Mouse (Mus musculus) bone marrow macrophage, adult 2 months (primary cell): ENCODE measurements at regions not wholly inside any gene's neighbourhood (a gene's known extent, or its start where the extent isn't known, plus 50 kb on each side); places are given as distances from the start of the nearest gene placed in this dataset.

Experiments
- CTCF ChIP-seq: IDR thresholded peaks from 2 replicates; pipeline ENCODE4 v1.5.1; 2012; ENCODE audit warnings: low read depth, mild to moderate bottlenecking, low read length, moderate library complexity
- POLR2A ChIP-seq: IDR thresholded peaks from 2 replicates; pipeline ENCODE4 v1.6.1; 2012; ENCODE audit warnings: mild to moderate bottlenecking, low read depth, low read length, borderline replicate concordance

DNA sequence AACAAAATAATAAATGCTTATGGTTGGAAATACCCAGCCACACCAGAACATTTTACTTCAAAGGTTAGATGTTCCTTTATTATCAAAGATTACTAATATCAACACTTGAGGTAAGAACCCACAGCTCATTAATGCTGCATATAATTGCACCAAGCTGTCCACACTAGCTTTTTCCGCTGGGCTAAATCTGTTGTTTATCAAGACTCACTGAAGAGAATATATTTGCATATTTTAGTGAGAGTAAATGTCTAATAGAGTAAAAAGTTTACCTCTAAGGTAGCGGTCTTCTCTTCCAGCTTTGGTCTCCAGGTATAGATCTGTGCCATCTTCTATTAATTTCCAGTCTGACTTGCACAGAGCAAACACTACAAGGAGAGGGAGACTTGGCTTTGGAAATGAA is 110.3 kb upstream of the Nebl start:
- no peak for TF ChIP-seq CTCF
- TF ChIP-seq POLR2A: no peak
